Mouse (Mus musculus) common myeloid progenitor, adult 5-6 weeks (primary cell): Measurements from ENCODE around the gene Fam241a. TPM values are rescaled to one million over a fixed set of nuclear protein-coding genes. Genes with fewer than 3 reads are reported as not detected.

Experiments used
- ATAC-seq: replicated peaks from 2 replicates; pipeline ENCODE4 v1.8.0; 2016; ENCODE audit warnings: low read depth, mild to moderate bottlenecking, moderate TSS enrichment, inconsistent platforms; ENCODE audit not compliant: poor library complexity, severe bottlenecking
- total RNA-seq: library from RNA; stranded (forward); fragments of 200-1000, 187-1606 nt; gene quantifications from 2 replicates; pipeline ENCODE4 v1.2.3, GENCODE M21; 2017

Fam241a gene
- total RNA-seq, 1 experiment from 2014 or later, result 20.1 TPM

DNA sequence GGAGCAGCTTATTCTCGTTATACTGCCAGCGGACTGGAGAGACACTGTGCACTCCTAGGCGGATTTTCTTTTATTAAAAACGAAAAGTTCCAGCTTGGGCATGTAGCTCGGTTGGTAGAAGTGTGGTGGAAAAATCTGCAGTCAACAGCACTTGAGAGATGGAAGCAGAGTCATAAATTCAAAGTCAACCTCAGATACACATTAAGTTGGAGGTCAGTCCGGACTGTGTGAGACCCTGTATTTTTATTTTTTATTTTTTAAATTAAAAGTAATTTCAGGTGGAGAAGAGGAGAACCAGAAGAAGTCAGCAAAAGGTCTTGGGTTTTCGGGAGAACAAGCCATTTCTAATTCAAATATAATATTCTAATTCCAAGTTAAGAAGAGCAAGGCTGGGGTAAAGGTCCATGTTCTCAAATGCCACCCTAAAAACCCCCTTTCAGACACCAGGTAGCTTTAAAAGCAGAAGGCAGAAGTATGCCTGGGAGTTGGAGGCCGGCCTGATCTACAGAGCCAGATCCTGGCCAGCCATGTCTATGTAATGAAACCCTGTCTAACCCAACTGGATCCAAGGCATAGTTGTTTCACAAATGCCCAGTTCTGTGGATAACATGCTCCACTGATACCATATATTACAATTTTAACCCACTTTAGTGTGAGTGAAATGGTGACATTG is 58.0 kb downstream of the Fam241a start:
- peak; percentile 2 for ATAC-seq

DNA sequence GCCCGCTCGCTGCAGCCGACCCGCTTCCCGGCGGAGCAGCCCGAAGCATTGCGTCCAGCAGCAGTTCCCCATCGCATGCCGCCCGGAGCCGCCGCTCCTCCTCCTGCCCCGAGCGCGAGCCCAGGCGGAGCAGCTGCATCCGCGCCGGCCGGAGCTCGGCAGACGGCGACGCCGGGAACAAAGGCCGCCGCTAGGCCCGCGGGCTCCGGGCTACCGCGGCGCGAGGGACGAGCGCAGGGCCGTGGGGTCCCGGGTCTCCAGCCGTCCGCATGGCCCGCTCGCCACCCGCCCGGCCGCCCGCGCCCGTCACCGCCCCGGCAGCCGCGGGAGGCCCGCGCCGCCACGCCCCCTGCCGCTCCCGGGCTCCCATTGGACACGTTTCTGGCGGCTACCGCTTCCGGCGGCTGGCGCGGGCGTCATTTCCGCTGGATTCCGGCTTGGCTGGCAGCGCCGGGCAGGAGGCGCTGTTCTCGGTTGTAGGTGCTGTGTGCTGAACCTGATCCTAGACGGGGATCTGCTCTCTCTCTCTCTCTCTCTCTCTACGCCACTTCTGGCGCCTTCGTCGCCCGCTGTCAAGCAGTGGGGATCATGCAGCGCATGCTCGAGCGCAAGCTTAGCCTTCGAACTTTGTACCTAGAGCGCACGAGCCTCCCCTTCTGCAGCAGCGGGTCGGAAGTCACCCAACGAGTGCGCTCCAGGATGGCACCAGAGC is 58.8 kb downstream of the Fam241a start, which contains the start of gene Ap1ar:
Ap1ar (minus strand) TSS at position 370 of the 712 bp plus-strand sequence.
- peak; percentile 97 for ATAC-seq

DNA sequence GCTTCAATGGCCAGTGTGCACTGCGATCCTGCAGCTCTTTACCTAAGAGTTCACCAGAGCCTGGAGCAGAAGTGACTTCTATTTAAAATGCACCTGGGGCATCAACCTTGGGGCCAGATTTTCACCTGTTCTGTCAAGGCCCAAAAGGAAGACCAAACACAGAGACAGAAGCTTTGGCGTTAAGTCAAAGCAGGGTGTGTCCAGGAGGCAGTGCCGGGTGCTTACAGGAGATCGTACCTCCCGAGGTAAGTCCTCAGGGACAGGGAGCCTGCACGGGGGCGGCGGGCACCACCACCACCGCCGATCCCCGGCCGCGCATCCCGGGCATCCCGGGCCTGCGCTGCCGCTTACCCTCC is 59.3 kb downstream of the Fam241a start:
- no peak for ATAC-seq

DNA sequence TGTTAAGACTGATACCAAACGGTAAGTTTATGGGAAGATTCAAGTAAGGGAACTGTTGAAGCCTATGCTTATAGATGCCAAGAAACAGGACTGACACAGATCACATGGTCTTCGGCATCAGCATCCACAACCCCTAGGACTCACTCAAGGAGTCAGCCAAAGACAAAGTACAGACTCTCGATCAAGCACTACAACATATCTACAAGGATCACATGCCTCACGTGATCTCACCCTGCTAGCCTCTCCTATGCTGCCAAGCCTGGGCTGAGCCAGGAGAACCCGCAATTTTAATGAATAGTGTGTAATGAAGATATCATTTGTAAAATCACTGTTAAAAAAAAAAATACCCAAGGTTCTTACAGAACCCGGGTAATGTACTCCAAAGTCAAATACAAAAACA is 60.5 kb downstream of the Fam241a start:
- ATAC-seq, result no peak

DNA sequence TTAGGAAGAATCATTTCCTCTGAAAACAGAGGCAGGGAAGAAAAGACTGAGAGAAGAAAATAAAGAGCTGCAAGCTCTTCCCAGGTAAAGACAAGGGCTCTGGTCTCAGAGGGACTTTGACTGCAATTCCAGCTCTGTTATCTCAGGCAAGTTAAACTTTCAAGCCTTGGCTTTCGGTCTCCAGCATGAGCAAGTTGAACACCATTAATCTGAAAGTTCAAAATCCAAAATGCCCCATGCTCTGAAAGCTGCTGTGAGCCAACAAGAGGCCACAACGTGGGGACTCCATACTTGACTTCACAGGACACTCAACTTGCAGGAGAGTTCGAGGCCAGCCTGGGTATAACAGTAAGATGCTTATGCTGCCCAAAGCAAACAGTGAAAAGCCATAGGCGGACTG is 62.1 kb downstream of the Fam241a start:
- ATAC-seq, result no peak

DNA sequence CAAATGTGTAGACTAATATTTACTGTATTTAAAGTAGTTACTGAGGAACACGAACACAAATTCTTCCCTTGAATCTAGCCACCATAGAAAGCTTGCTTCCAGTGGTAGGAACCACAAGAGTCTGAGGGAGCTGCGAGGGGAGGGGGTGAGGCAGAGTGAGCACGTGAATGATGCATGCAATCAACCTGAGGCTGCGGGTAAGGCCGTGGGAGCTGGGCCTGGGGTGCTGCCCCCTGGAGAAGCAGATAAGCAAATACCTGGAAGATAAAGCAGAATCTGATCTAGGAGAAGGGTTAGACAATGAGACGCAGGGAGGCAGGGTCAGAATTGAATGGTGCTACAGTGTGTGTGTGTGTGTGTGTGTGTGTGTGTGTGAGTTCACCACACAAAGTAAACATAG is 65.0 kb downstream of the Fam241a start:
- ATAC-seq, result peak; percentile 60

DNA sequence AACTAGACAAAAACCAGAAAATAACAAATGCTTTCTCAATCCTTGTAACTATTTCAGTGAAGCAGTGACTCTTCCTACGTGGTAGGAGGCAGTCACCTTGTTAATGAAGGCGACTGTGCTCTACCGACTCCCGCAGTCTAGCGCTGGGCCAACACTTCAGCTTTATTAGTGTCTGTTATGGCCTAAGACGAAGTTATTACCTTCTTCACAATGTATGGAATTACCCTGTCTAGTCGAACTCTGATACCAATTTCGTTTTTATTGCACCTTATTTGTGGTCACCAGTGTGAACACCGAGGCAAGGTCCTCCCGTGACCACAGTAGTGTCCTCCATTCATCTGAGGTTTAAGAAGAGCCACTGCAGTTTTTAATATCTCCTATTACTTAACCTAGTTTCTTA is 65.9 kb downstream of the Fam241a start:
- ATAC-seq, result no peak

DNA sequence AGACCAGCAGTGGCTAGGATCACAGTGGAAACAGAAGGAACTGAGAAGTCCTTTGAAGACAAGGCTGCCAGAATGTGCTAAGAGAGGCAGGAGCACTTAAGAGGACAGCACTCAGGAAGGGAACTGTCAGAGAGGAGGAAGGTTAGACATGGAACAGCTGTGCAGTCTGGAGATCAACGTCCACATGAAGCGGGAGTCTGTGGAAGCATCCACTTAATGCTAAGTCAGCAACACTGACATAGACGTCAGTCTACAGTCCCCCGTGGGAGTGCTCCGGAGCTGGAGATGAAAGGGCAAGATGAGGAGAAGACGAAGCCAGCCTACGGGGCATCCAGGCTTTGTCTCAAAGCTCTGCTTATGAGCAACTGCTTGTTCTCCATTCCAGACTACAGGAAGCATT is 69.0 kb downstream of the Fam241a start:
- ATAC-seq, result no peak

DNA sequence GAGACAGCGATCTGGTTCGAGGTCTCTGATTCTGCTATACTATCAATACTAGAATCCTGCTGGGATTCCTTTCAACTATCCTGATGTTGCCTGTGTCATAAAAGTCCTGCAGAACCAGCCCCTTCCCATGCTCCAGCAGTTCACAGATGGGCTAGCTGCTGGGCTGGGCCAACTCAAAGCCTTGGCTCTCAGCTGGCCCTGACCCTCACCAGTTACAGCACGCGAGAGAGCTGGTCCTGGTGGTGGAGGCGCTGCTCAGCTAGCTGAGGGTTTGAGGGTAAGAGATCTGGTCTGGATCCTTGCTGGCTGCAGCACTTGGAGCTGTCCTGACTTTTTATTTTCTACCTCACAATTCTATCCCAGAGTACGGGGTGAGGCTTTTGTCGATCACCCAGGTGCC is 69.6 kb downstream of the Fam241a start:
- ATAC-seq, result no peak

DNA sequence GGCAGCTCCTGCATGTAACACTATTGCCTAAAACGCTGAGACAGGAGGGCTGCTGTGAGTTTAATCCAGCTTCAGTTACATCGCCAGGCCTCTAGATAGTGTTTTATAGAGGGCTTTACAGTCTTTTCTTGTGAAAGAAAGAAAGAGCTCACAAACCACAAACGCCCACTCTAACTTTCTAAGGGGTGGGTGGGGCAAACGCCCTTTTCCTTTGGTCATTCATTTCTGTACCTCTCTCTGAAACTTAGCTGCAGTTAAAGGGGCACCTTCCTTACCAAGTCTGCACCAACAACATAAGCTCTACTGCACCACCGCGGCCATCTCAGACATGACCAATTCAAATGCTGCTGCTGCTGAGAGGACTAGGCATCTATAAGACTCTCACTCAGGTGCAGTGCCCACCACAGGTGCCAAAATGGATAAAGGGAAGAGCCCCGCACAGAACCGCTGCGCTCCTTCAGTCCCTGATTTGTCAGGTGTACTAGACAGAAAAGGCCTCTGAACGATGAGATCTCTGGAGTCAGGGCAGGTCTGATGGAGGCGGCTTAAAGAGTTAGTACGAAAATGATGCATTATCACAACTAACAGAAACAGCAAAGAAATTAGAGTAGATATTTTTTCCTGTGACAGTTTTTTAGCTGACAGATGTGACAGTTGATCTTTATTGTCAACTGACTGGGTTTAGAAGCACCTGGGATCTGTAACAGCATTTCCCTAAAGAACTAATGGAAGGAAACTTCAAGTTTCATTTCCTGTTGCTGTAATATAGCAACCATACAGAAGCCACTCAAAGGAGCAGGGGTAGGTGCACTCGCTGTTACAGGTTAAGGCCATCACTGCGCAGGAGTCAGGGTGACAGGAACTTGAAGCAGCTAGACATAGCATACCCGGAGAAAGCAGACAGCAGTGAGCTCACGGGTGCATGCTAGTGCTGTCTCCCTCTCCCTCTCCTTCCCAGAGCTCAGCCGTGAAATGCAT is 71.9 kb downstream of the Fam241a start:
- ATAC-seq, result peak; percentile 49

DNA sequence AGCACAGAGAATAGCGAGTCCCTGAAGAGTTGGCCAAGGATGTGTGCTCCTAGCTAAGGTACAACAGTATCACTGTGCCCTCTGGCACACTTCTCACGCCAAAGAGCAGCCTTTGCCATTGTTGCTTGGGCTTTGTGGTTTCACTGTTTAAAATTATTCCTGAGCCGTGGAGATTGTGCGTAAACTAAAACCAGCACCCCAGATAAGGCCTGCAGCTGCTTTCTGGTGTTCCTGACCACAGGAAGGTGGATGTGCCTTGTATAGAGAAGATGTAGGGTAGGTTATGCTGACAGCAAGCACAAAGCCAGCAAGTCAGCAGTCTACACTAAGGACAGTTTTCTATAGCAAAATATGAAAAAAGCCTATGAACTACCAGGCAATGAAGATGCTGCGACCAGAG is 74.9 kb downstream of the Fam241a start:
- ATAC-seq, result peak; percentile 59

DNA sequence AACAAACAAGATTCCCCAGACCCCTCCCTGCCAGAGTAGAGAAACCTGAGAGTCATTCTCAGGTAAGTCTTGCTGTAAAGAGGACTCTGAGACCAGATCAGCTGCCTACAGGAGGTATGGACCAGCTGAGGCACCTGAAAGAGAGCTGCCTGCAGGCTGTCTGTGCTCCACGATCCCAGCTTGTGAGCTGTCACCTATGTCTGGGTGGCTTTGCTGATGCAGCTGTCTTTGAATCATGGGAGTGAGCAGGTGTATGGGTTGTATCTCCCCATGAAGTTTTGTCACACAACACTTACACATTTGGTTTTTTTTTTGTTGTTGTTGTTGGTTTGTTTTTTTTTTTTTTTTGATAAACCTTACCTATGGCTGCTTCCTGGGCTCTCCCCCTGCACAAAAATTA is 75.7 kb downstream of the Fam241a start:
- ATAC-seq, result no peak

Other genes with a start within 250 kb of the Fam241a start
- gene Alpk1, start 115.8 kb downstream of the Fam241a start, total RNA-seq, result 8.1 and 10.4 TPM in 2 replicates
- 34.5 and 46.9 TPM in 2 replicates for gene Tifa, start 106.5 kb downstream of the Fam241a start, total RNA-seq
- gene Ap1ar, start 58.8 kb downstream of the Fam241a start, total RNA-seq, result 70.9 and 81.0 TPM in 2 replicates